Mouse (Mus musculus): ENCODE measurements at regions not wholly inside any gene's neighbourhood (a gene's known extent, or its start where the extent isn't known, plus 50 kb on each side); places are given as distances from the start of the nearest gene placed in this dataset.
"Not testable (repeated sequence)": the region's sequence is repeated elsewhere in the genome, so short reads cannot be mapped to it uniquely, and the experiment has no call there.

- no peak for DNase-seq (ENCODE audit: low read depth, low spot score)
- 73% methylated on average over 19 of the region's 19 CpGs for WGBS
These were observed 257.4 kb downstream of the Diras2 start for GRCm38 (mm10) chr13:52273502-52274246.

GRCm38 (mm10) chr13:52275196-52275595 lies 255.9 kb downstream of the Diras2 start:
- DNase-seq (ENCODE audit: low read depth, low spot score) = no peak
- 73% methylated on average over 5 of the region's 5 CpGs for WGBS

- WGBS = 10% methylated on average over 8 of the region's 8 CpGs
- no peak for DNase-seq (ENCODE audit: low read depth, low spot score)
These were observed 255.4 kb downstream of the Diras2 start for GRCm38 (mm10) chr13:52275675-52276074.

- DNase-seq (ENCODE audit: low read depth, low spot score) = no peak
- WGBS = 68% methylated on average over 3 of the region's 3 CpGs
These were observed 253.9 kb downstream of the Diras2 start for GRCm38 (mm10) chr13:52277195-52277594.

GRCm38 (mm10) chr13:52278831-52279230 lies 252.2 kb downstream of the Diras2 start:
- WGBS = 78% methylated on average over 1 of the region's 1 CpGs
- DNase-seq (ENCODE audit: low read depth, low spot score) = no peak

- WGBS = 66% methylated on average over 11 of the region's 11 CpGs
- no peak for DNase-seq (ENCODE audit: low read depth, low spot score)
These were observed 251.7 kb downstream of the Diras2 start for GRCm38 (mm10) chr13:52279281-52279969.

GRCm38 (mm10) chr13:52279970-52280348 lies 251.1 kb downstream of the Diras2 start:
- no peak for DNase-seq (ENCODE audit: low read depth, low spot score)
- 86% methylated on average over 5 of the region's 5 CpGs for WGBS

GRCm38 (mm10) chr13:52281271-52281670 lies 249.8 kb downstream of the Diras2 start:
- 69% methylated on average over 2 of the region's 2 CpGs for WGBS
- DNase-seq (ENCODE audit: low read depth, low spot score) = no peak

GRCm38 (mm10) chr13:52282500-52282899 lies 248.6 kb downstream of the Diras2 start:
- no peak for DNase-seq (ENCODE audit: low read depth, low spot score)
- WGBS = 67% methylated on average over 13 of the region's 13 CpGs

GRCm38 (mm10) chr13:52283456-52283855 lies 247.6 kb downstream of the Diras2 start:
- WGBS = 75% methylated on average over 11 of the region's 11 CpGs
- DNase-seq (ENCODE audit: low read depth, low spot score) = no peak

- DNase-seq (ENCODE audit: low read depth, low spot score) = no peak
- 58% methylated on average over 12 of the region's 12 CpGs for WGBS
These were observed 246.9 kb downstream of the Diras2 start for GRCm38 (mm10) chr13:52284026-52284801.

GRCm38 (mm10) chr13:52288400-52288799 lies 242.7 kb downstream of the Diras2 start:
- 56% methylated on average over 6 of the region's 6 CpGs for WGBS
- DNase-seq (ENCODE audit: low read depth, low spot score) = no peak

GRCm38 (mm10) chr13:52295847-52296246 lies 235.2 kb downstream of the Diras2 start:
- 84% methylated on average over 15 of the region's 15 CpGs for WGBS
- no peak for DNase-seq (ENCODE audit: low read depth, low spot score)

- DNase-seq (ENCODE audit: low read depth, low spot score) = no peak
- 77% methylated on average over 9 of the region's 9 CpGs for WGBS
These were observed 234.4 kb downstream of the Diras2 start for GRCm38 (mm10) chr13:52296541-52297276.

GRCm38 (mm10) chr13:52297277-52297623 lies 233.8 kb downstream of the Diras2 start:
- 86% methylated on average over 7 of the region's 7 CpGs for WGBS
- DNase-seq (ENCODE audit: low read depth, low spot score) = no peak

- 78% methylated on average over 5 of the region's 5 CpGs for WGBS
- DNase-seq (ENCODE audit: low read depth, low spot score) = no peak
These were observed 232.7 kb downstream of the Diras2 start for GRCm38 (mm10) chr13:52298362-52298761.

GRCm38 (mm10) chr13:52305328-52305727 lies 225.8 kb downstream of the Diras2 start:
- DNase-seq (ENCODE audit: low read depth, low spot score) = not testable (repeated sequence)

GRCm38 (mm10) chr13:52306783-52307440 lies 224.2 kb downstream of the Diras2 start:
- 61% methylated on average over 9 of the region's 9 CpGs for WGBS
- DNase-seq (ENCODE audit: low read depth, low spot score) = no peak

GRCm38 (mm10) chr13:52310954-52311353 lies 220.1 kb downstream of the Diras2 start:
- no peak for DNase-seq (ENCODE audit: low read depth, low spot score)
- 42% methylated on average over 2 of the region's 2 CpGs for WGBS
